Mouse (Mus musculus) neural tube, embryonic 14.5 days (tissue): Measurements from ENCODE around the gene Nhlh1. TPM values are rescaled to one million over a fixed set of nuclear protein-coding genes. Genes with fewer than 3 reads are reported as not detected.

Source experiments
- polyA plus RNA-seq: library from polyadenylated mRNA; unstranded; fragments of >200 nt; fragmentation: Nextera tagmentation; extraction: Ambion mirVana; gene quantifications from 2 replicates; pipeline ENCODE4 v1.2.1, GENCODE M21; 2014

The Nhlh1 gene
- polyA plus RNA-seq, 1 experiment from 2014 or later, result 3.6 TPM

Other genes starting within 250 kb of the Nhlh1 start
- 0.95 and 1.5 TPM in 2 replicates for gene Cd84, start 217.9 kb downstream of the Nhlh1 start, polyA plus RNA-seq
- gene Gm10521, start 161.9 kb downstream of the Nhlh1 start, polyA plus RNA-seq, result not detected in 2 replicates
- gene Slamf6, start 140.1 kb downstream of the Nhlh1 start, polyA plus RNA-seq, result 0.13 TPM in 1 of 2 replicates, not detected in the other
- 50.9 and 52.2 TPM in 2 replicates for gene Vangl2, start 29.1 kb downstream of the Nhlh1 start, polyA plus RNA-seq
- gene Copa, start 25.0 kb upstream of the Nhlh1 start, polyA plus RNA-seq, result 140 and 206 TPM in 2 replicates
- gene Ncstn, start 25.2 kb upstream of the Nhlh1 start, polyA plus RNA-seq, result 115 and 127 TPM in 2 replicates
- 151 and 156 TPM in 2 replicates for gene Pex19, start 69.2 kb upstream of the Nhlh1 start, polyA plus RNA-seq
- 72.3 and 86.0 TPM in 2 replicates for gene Dcaf8, start 90.5 kb upstream of the Nhlh1 start, polyA plus RNA-seq
- gene Pea15a, start 149.2 kb upstream of the Nhlh1 start, polyA plus RNA-seq, result 350 and 391 TPM in 2 replicates
- gene Casq1, start 162.3 kb upstream of the Nhlh1 start, polyA plus RNA-seq, result 1.4 and 1.6 TPM in 2 replicates
- gene Atp1a4, start 200.8 kb upstream of the Nhlh1 start, polyA plus RNA-seq, result not detected in 2 replicates
- gene Igsf8, start 204.1 kb upstream of the Nhlh1 start, polyA plus RNA-seq, result 66.2 and 72.2 TPM in 2 replicates
- gene Atp1a2, start 240.5 kb upstream of the Nhlh1 start, polyA plus RNA-seq, result 23.6 and 27.9 TPM in 2 replicates